Mouse (Mus musculus) midbrain, embryonic 11.5 days (tissue): ENCODE results near the gene Sprr2j-ps. TPM values are rescaled to one million over a fixed set of nuclear protein-coding genes. Genes with fewer than 3 reads are reported as not detected.

Source experiments
- ATAC-seq: fragments of 200-750 bp; cut with Nextera tagmentation; 2 replicates; pipeline ENCODE4 v1.8.0; 2017; ENCODE audit warnings: moderate TSS enrichment, moderate library complexity; ENCODE audit not compliant: low FRiP score
- DNase-seq: peaks from one replicate; pipeline ENCODE4 v3.0.0; 2015; ENCODE audit warnings: low spot score; ENCODE audit errors: missing footprints
- H3K27ac ChIP-seq: fragments of 300-500 bp; sonication (generic); 2 replicates; pipeline ENCODE4 v1.5.1; 2014; ENCODE audit warnings: low read depth, low read length
- H3K27me3 ChIP-seq: fragments of 300-500 bp; sonication (generic); 2 replicates; pipeline ENCODE4 v1.6.1; 2014; ENCODE audit warnings: mild to moderate bottlenecking, low read length, moderate library complexity, mixed read lengths; ENCODE audit not compliant: control insufficient read depth, insufficient read depth
- H3K36me3 ChIP-seq: fragments of 300-500 bp; sonication (generic); 2 replicates; pipeline ENCODE4 v1.6.1; 2014; ENCODE audit warnings: mild to moderate bottlenecking, low read length, moderate library complexity, mixed read lengths; ENCODE audit not compliant: control insufficient read depth, insufficient read depth
- H3K4me1 ChIP-seq: fragments of 300-500 bp; sonication (generic); 2 replicates; pipeline ENCODE4 v1.6.1; 2014; ENCODE audit warnings: low read length; ENCODE audit not compliant: control insufficient read depth, insufficient read depth
- H3K4me2 ChIP-seq: fragments of 300-500 bp; sonication (generic); 2 replicates; pipeline ENCODE4 v1.6.1; 2014; ENCODE audit warnings: mild to moderate bottlenecking, moderate library complexity
- H3K4me3 ChIP-seq: fragments of 300-500 bp; sonication (generic); 2 replicates; pipeline ENCODE4 v1.5.1; 2014; ENCODE audit warnings: low read depth, low read length
- H3K9ac ChIP-seq: fragments of 300-500 bp; sonication (generic); 2 replicates; pipeline ENCODE4 v1.6.1; 2014; ENCODE audit warnings: low read length
- H3K9me3 ChIP-seq: fragments of 300-500 bp; sonication (generic); 2 replicates; pipeline ENCODE4 v1.6.1; 2016; ENCODE audit warnings: low read length; ENCODE audit not compliant: control insufficient read depth
- WGBS: fragments of 180-500 bp; shearing (Covaris S2); extraction: QIAGEN DNeasy Blood & Tissue Kit; methylation state at CpG from one replicate; pipeline ENCODE4 v1.1.7; 2014; 5-methylcytosine and 5-hydroxymethylcytosine counted together
- polyA plus RNA-seq: library from polyadenylated mRNA; unstranded; fragments of >200 nt; fragmentation: Nextera tagmentation; extraction: Ambion mirVana; gene quantifications from 2 replicates; pipeline ENCODE4 v1.2.1, GENCODE M21; 2014

The Sprr2j-ps gene
- not detected in 2 replicates for polyA plus RNA-seq

DNA sequence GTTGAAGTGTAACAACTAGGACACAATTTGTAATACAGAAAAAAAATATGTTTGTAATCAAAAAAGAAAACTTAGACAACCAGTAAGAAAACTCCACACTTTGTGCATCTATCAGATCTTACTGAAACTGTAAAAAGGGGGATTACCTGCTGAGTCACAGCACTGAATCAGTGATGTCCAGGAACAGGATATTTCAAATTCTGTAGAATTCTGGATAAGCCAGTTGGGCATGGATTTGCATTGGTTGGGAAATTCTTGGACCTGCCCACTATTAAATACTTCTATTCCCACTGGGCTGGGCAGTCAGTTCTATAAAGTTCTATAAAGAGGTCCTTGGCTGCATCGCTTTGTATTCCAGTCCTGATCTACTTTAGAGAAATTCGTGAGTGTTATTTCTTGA, at the start of gene Sprr2j-ps:
Gene Sprr2j-ps (plus strand): TSS at position 301 of the 400 bp plus-strand sequence.
- no peak within 1 kb of the TSS for H3K9ac ChIP-seq
- H3K9me3 ChIP-seq, result no peaks in the 10 kb centered on the region
- H3K4me2 ChIP-seq, result no peak within 1 kb of the TSS
- H3K4me1 ChIP-seq, result no peaks in the 10 kb centered on the region
- H3K27ac ChIP-seq, result no peak within 1 kb of the TSS
- H3K27me3 ChIP-seq, result no peaks in the 10 kb centered on the region
- ATAC-seq (no peak), DNase-seq (no peak)
- WGBS, result 89% methylated on average over 2 of the region's 2 CpGs
- no peaks in the 10 kb centered on the region for H3K36me3 ChIP-seq
- no peak within 1 kb of the TSS for H3K4me3 ChIP-seq

DNA sequence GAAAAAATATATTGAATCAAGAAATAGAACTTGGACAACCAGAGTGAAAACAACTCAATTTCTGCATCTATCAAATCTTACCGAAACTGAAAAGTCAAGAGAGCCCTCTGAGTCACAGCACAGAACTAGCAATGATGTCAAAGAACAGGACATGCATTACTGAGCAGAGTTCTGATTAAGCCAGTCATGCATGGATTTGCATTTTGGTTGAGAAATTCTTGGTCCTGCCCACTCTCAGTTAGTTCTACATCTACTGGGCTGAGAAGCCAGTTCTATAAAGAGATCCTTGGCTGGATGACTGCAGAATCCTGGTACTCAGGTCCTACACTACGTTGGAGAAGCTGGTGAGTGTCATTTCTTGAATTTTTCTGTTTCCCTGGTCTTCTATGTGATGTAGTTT, 44.3 kb upstream of the Sprr2j-ps start:
- H3K4me3 ChIP-seq, result no peak overlapping the region
- WGBS, result 80% methylated on average over 2 of the region's 2 CpGs
- no peaks in the 10 kb centered on the region for H3K27me3 ChIP-seq
- H3K9me3 ChIP-seq, result no peaks in the 10 kb centered on the region
- ATAC-seq, result no peak
- DNase-seq, result no peak
- no peak overlapping the region for H3K9ac ChIP-seq
- no peak overlapping the region for H3K4me2 ChIP-seq
- H3K4me1 ChIP-seq, result no peaks in the 10 kb centered on the region
- H3K36me3 ChIP-seq, result no peaks in the 10 kb centered on the region
- no peak overlapping the region for H3K27ac ChIP-seq

DNA sequence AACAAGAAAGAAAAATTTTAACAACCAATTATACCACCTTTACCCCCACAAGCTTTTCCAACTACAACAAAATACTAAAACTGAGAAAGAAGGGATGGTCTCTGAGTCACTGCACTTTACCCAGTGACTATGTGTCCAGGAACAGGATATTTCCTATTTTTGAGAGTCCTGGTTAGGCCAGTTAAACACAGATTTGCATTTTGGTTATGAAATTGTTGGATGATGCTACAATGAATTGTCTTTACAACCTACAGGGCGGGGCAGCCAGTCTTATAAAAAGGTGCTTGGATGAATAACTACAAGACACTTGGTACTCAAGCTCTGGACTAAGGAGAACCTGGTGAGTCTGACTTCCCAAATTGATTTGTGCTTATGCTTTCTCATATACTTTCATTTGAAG, 32.5 kb upstream of the Sprr2j-ps start, which contains the start of gene Sprr2h:
Gene Sprr2h (plus strand): TSS at position 301 of the 400 bp plus-strand sequence.
- H3K9ac ChIP-seq, result no peak within 1 kb of the TSS
- H3K9me3 ChIP-seq, result no peaks in the 10 kb centered on the region
- no peak within 1 kb of the TSS for H3K27ac ChIP-seq
- ATAC-seq (no peak), DNase-seq (no peak)
- H3K4me3 ChIP-seq, result no peak within 1 kb of the TSS
- 77% methylated on average over 1 of the region's 1 CpGs for WGBS
- H3K4me2 ChIP-seq, result no peak within 1 kb of the TSS
- no peaks in the 10 kb centered on the region for H3K36me3 ChIP-seq
- no peaks in the 10 kb centered on the region for H3K4me1 ChIP-seq
- H3K27me3 ChIP-seq, result no peaks in the 10 kb centered on the region

DNA sequence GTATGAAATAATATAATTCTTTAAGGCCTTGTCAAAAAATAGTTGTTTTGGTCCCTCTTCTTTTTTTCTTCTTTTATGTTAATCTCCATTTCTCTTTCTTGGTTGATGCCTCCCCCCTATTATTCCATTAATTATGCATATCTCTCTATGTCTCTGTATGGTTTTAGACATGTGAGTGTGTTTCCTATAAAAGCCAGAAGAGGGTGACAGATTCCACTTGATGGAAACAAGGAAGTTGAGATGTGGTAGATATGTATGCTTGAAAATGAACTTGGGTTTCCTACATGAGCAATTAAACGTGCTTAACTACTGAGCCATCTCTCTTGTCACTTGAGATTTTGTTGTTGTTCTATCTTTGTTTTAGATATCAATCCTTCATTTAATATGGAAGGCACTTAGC, 23.6 kb upstream of the Sprr2j-ps start:
- no peak for ATAC-seq
- no peaks in the 10 kb centered on the region for H3K9me3 ChIP-seq
- H3K36me3 ChIP-seq, result no peaks in the 10 kb centered on the region
- no peak for DNase-seq
- 48% methylated on average over 1 of the region's 1 CpGs for WGBS
- H3K9ac ChIP-seq, result no peak overlapping the region
- H3K27me3 ChIP-seq, result no peaks in the 10 kb centered on the region
- no peaks in the 10 kb centered on the region for H3K4me1 ChIP-seq
- no peak overlapping the region for H3K4me2 ChIP-seq
- H3K4me3 ChIP-seq, result no peak overlapping the region
- H3K27ac ChIP-seq, result no peak overlapping the region

DNA sequence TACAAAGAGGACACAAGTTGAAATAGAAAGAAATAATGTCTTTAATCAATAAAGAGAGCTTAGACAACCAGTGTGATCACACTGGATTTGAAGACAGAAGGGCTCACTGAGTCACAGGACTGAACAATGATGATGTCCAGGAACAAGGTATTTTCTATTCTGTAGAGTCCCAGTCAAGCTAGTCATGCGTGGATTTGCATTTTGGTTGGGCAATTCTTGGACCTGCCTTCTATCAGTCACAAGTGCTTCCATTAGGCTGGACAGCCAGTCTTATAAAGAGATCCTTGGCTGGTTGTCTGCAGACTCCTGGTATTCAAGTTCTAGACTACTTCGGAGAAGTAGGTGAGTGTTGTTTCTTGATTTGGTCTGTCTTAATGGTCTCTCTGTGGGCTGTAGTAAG, 10.2 kb upstream of the Sprr2j-ps start, which contains the start of gene Sprr2i:
Gene Sprr2i (plus strand): TSS at position 301 of the 400 bp plus-strand sequence.
- H3K9me3 ChIP-seq, result no peaks in the 10 kb centered on the region
- H3K27me3 ChIP-seq, result no peaks in the 10 kb centered on the region
- H3K4me3 ChIP-seq, result no peak within 1 kb of the TSS
- no peak within 1 kb of the TSS for H3K4me2 ChIP-seq
- H3K27ac ChIP-seq, result no peak within 1 kb of the TSS
- no peak for DNase-seq
- 93% methylated on average over 2 of the region's 2 CpGs for WGBS
- no peak for ATAC-seq
- no peak within 1 kb of the TSS for H3K9ac ChIP-seq
- no peaks in the 10 kb centered on the region for H3K36me3 ChIP-seq
- H3K4me1 ChIP-seq, result no peaks in the 10 kb centered on the region

DNA sequence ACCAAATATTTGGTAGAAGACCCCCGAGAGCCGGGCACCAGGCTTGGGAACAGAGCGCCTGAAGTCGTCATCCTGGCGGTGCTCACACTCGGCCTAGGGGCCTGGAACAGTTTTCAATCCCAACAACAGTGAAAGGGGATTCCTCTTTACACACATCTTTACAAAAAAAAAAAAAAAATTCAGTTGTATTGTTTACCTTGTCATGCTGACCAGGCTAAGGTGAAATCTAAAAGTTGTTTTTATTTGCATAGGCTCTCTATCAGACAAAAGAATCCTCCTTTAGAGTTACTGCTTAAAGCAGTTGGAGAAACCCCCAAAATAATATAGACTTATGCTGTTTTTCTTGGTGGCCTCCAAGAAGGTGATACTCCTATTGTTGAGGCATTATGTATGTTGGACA, 11.4 kb downstream of the Sprr2j-ps start, which contains the start of gene Gm9774:
Gene Gm9774 (minus strand): TSS at position 101 of the 400 bp plus-strand sequence.
- 95% methylated on average over 6 of the region's 6 CpGs for WGBS
- no peak for DNase-seq
- no peak within 1 kb of the TSS for H3K4me3 ChIP-seq
- H3K9me3 ChIP-seq, result no peaks in the 10 kb centered on the region
- no peaks in the 10 kb centered on the region for H3K27me3 ChIP-seq
- no peak within 1 kb of the TSS for H3K9ac ChIP-seq
- no peak for ATAC-seq
- no peaks in the 10 kb centered on the region for H3K36me3 ChIP-seq
- H3K4me2 ChIP-seq, result no peak within 1 kb of the TSS
- no peaks in the 10 kb centered on the region for H3K4me1 ChIP-seq
- H3K27ac ChIP-seq, result no peak within 1 kb of the TSS

DNA sequence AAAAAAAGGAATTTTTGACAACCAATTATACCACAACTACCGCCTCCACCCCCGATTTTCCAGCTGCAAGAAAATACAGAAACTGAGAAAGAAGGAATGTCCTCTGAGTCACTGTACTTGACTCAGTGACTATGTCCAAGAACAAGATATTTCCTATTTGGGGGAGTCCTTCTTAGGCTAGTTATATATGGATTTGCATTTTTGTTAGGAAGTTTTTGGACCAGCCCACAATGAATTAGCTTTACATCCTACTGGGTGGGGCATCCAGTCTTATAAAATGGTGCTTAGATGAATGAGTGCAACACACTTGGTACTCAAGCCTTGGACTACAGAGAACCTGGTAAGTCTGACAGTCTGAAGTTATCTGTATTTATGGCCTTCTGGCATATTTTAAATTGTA, 14.4 kb downstream of the Sprr2j-ps start, which contains the start of gene Sprr2k:
Gene Sprr2k (plus strand): TSS at position 301 of the 400 bp plus-strand sequence.
- H3K4me1 ChIP-seq, result no peaks in the 10 kb centered on the region
- H3K9ac ChIP-seq, result no peak within 1 kb of the TSS
- no peaks in the 10 kb centered on the region for H3K36me3 ChIP-seq
- ATAC-seq (no peak), DNase-seq (no peak)
- H3K4me3 ChIP-seq, result no peak within 1 kb of the TSS
- WGBS, result 94% methylated on average over 2 of the region's 2 CpGs
- no peaks in the 10 kb centered on the region for H3K27me3 ChIP-seq
- no peak within 1 kb of the TSS for H3K4me2 ChIP-seq
- H3K27ac ChIP-seq, result no peak within 1 kb of the TSS
- no peaks in the 10 kb centered on the region for H3K9me3 ChIP-seq

DNA sequence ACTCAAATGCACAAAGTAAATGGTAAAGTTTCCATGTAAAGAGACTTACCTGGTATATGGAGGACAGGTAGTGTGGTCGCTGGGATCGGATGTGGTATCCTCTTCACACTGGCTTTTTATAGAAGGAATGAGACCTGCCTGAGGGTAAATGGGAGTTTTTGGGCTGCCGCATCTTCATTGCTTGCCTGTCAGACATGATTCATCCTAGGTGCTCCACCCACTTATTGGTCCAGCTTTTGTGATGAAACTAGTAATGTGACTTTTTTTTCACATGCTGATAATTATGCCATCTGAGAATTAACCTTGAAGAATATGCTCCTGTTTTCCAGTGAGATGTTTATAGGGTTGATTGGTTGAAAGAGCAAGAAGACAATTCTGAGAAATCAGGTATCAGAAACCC, 20.8 kb downstream of the Sprr2j-ps start, which contains the start of gene Sprr1b:
Gene Sprr1b (minus strand): TSS at position 101 of the 400 bp plus-strand sequence.
- H3K27ac ChIP-seq, result no peak within 1 kb of the TSS
- H3K4me2 ChIP-seq, result no peak within 1 kb of the TSS
- ATAC-seq, result no peak
- no peaks in the 10 kb centered on the region for H3K9me3 ChIP-seq
- no peaks in the 10 kb centered on the region for H3K4me1 ChIP-seq
- DNase-seq, result no peak
- no peak within 1 kb of the TSS for H3K9ac ChIP-seq
- WGBS, result 96% methylated on average over 3 of the region's 3 CpGs
- no peaks in the 10 kb centered on the region for H3K27me3 ChIP-seq
- H3K36me3 ChIP-seq, result no peaks in the 10 kb centered on the region
- H3K4me3 ChIP-seq, result no peak within 1 kb of the TSS

DNA sequence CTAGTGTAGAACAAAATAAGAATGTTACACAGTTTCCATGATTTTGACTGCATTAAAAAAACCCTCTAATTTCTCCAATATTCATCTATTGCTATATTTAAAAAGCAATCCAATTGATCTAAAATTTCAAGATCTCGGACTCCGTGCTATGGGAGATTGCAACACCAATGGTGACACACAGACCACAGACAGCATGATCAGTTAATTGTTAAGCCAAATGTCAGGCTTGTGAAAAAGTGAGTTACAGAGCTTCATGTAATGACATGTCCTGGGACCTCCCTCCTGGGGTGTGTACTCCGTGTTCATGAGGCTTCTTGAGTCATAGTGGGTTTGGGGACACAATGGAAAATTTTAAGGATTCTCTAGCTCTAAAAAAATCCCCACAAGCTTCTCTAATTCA, 22.3 kb downstream of the Sprr2j-ps start:
- Histone ChIP-seq H3K27ac (no peak overlapping the region), H3K27me3 (no peaks in the 10 kb centered on the region), H3K4me3 (no peak overlapping the region), H3K4me1 (no peaks in the 10 kb centered on the region), H3K9me3 (no peaks in the 10 kb centered on the region), H3K36me3 (no peaks in the 10 kb centered on the region), H3K4me2 (no peak overlapping the region), H3K9ac (no peak overlapping the region)
- 90% methylated on average over 3 of the region's 3 CpGs for WGBS
- no peak for DNase-seq
- no peak for ATAC-seq
